Mouse (Mus musculus) telencephalon, adult 2 months (tissue): Measurements from ENCODE around the gene Pik3c2b.
A peak's percentile ranks its signal among the peaks of the same experiment; 100 is the strongest.

Source experiments
- DNase-seq: peaks from one replicate; pipeline ENCODE4 v3.0.0-alpha.2; 2011; ENCODE audit warnings: low read depth, low spot score

Gene Pik3c2b

GRCm38 (mm10) chr1:133091483-133091882, 46.0 kb downstream of the Pik3c2b start:
- no peak for DNase-seq

- DNase-seq, result no peak
Measured at GRCm38 (mm10) chr1:133093719-133094118, 48.3 kb downstream of the Pik3c2b start.

GRCm38 (mm10) chr1:133100980-133101798, 55.7 kb downstream of the Pik3c2b start:
- DNase-seq, result peak; percentile 48

GRCm38 (mm10) chr1:133102108-133102507, 56.6 kb downstream of the Pik3c2b start:
- DNase-seq, result no peak

- DNase-seq, result no peak
Measured at GRCm38 (mm10) chr1:133103315-133103714, 57.8 kb downstream of the Pik3c2b start.

- no peak for DNase-seq
Measured at GRCm38 (mm10) chr1:133103871-133104270, 58.4 kb downstream of the Pik3c2b start.

GRCm38 (mm10) chr1:133116108-133116507, 70.6 kb downstream of the Pik3c2b start:
- no peak for DNase-seq

- no peak for DNase-seq
Measured at GRCm38 (mm10) chr1:133118127-133118526, 72.7 kb downstream of the Pik3c2b start.

- no peak for DNase-seq
Measured at GRCm38 (mm10) chr1:133118844-133119243, 73.4 kb downstream of the Pik3c2b start.

- DNase-seq, result no peak
Measured at GRCm38 (mm10) chr1:133119931-133120712, 74.7 kb downstream of the Pik3c2b start.

GRCm38 (mm10) chr1:133121246-133121645, 75.8 kb downstream of the Pik3c2b start:
- DNase-seq, result no peak

GRCm38 (mm10) chr1:133124137-133124536, 78.7 kb downstream of the Pik3c2b start:
- no peak for DNase-seq

- no peak for DNase-seq
Measured at GRCm38 (mm10) chr1:133125640-133126364, 80.3 kb downstream of the Pik3c2b start.

- DNase-seq, result no peak
Measured at GRCm38 (mm10) chr1:133126365-133126740, 80.9 kb downstream of the Pik3c2b start.

- DNase-seq, result no peak
Measured at GRCm38 (mm10) chr1:133127328-133127727, 81.9 kb downstream of the Pik3c2b start.

GRCm38 (mm10) chr1:133129471-133130221, 84.2 kb downstream of the Pik3c2b start:
- no peak for DNase-seq

GRCm38 (mm10) chr1:133130638-133131560, 85.4 kb downstream of the Pik3c2b start, which contains the start of gene Ppp1r15b:
Gene Ppp1r15b (plus strand): TSS chr1:133131143.
- peak; percentile 99 for DNase-seq

GRCm38 (mm10) chr1:133131561-133131905, 86.1 kb downstream of the Pik3c2b start:
- no peak for DNase-seq

- no peak for DNase-seq
Measured at GRCm38 (mm10) chr1:133131936-133132335, 86.5 kb downstream of the Pik3c2b start.
